Mouse (Mus musculus) bone marrow, adult 2 months (tissue): Measurements from ENCODE around the gene Fmnl2. TPM values are rescaled to one million over a fixed set of nuclear protein-coding genes. Genes with fewer than 3 reads are reported as not detected.

ENCODE experiments used
- H3K27ac ChIP-seq: fragments of 200-500 bp; 2 replicates; pipeline ENCODE4 v1.5.1; 2012; ENCODE audit warnings: low read depth, mild to moderate bottlenecking, control low read depth, inconsistent platforms, low read length; ENCODE audit not compliant: control insufficient read depth, poor library complexity, insufficient read depth
- H3K4me1 ChIP-seq: fragments of 200-500 bp; 2 replicates; pipeline ENCODE4 v1.6.1; 2011; ENCODE audit warnings: low read length; ENCODE audit not compliant: control insufficient read depth, insufficient read depth
- H3K4me3 ChIP-seq: fragments of 200-500 bp; replicated peaks from 2 replicates; pipeline ENCODE3; 2011; ENCODE audit warnings: mild to moderate bottlenecking, low read depth, low read length, control low read depth; ENCODE audit not compliant: control insufficient read depth
- CTCF ChIP-seq: fragments of 200-500 bp; IDR thresholded peaks from 2 replicates; pipeline ENCODE4 v1.5.1; 2011; ENCODE audit warnings: low read length, control low read depth; ENCODE audit not compliant: control insufficient read depth, insufficient read depth
- POLR2A ChIP-seq: fragments of 200-500 bp; IDR thresholded peaks from 2 replicates; pipeline ENCODE4 v1.6.1; 2011; ENCODE audit warnings: low read depth, mild to moderate bottlenecking, control low read depth, low read length, borderline replicate concordance; ENCODE audit not compliant: control insufficient read depth
- WGBS: fragments of 180-500 bp; shearing (Covaris S2); methylation state at CpG from one replicate; pipeline ENCODE4 v1.1.7; 2018; 5-methylcytosine and 5-hydroxymethylcytosine counted together
- polyA plus RNA-seq: library from polyadenylated mRNA; stranded (reverse); fragments of >200 nt; gene quantifications from 2 replicates; pipeline ENCODE4 v1.2.4, GENCODE M21; 2011; ENCODE audit warnings: low replicate concordance; ENCODE audit not compliant: missing spikeins, insufficient read depth, insufficient read length

The Fmnl2 gene
- polyA plus RNA-seq, 1 experiment = 9.2 TPM

DNA sequence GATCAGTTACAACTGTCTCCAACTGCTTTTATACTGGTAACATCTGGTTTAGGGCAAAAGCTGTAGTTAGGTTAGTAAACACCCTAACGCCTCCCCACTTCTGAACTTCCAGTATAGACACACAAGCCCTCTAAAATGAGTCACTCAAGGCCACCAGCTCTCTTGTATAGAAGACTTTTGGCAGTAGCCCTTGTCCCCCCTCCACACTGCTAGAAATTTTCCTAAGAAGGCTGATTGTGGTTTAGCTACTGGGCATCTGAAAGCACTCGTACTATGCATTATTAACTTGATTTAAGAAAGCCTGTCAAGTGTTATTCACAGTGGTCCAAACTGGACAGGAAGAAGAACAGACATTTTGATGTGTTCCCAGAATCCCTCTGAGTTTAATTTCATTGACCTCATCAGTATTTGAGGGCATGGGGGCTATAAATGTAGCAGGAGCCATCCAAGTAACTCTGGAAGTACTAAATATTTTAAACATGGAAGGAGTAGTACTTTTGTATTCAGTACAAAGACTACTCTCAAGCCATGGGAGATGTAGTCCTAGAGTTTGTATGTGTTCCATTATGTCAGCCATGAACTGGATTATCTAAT is 222.1 kb downstream of the Fmnl2 start:
- 73% methylated on average over 2 of the region's 2 CpGs for WGBS
- Histone ChIP-seq H3K27ac (no peak overlapping the region), H3K4me3 (no peak overlapping the region), H3K4me1 (no peaks in the 10 kb centered on the region)
- no peak for TF ChIP-seq CTCF
- no peak for TF ChIP-seq POLR2A

DNA sequence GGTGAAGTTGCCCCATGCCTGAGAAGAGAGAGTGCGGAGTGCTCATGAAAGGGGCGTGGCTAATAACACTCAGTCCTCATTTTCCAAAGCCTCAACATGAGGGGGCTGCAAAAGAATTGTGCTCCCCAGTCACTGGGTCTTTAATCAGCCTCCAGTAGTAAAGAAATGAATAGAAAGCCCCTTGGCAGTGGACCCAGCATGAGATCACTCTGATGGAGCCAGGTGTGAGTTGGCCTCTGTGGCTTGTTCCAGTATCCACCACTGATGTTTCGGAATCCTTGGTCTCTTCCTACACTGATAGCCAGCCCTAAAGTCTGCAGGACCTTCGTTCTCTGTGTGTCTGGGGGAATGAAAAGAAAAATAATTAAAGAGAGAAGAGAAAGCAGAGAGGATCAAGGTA is 224.4 kb downstream of the Fmnl2 start:
- Histone ChIP-seq H3K4me1 (no peaks in the 10 kb centered on the region), H3K27ac (no peak overlapping the region), H3K4me3 (no peak overlapping the region)
- 85% methylated on average over 4 of the region's 4 CpGs for WGBS
- TF ChIP-seq POLR2A (no peak), CTCF (no peak)

DNA sequence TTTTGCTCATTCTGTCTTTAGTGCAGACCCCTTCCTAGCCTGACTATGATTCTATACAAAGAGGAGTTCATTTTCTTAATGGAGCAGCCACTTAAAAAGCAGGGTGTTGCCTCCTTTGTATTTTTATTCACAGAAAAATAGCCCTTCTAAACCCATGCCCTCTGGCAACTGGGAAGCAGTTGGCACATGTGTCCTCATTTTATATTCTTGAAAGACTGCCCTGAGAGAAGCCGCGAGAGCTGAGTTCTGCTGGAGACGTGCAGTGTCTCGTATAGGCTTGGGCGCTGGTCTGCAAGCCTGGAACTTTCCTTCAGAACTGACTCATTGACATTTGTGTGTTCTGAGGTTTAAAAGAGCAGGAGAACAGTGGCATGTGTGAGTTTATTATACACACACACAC is 224.8 kb downstream of the Fmnl2 start:
- WGBS = 83% methylated on average over 5 of the region's 5 CpGs
- no peak for TF ChIP-seq POLR2A
- no peak for TF ChIP-seq CTCF
- H3K27ac ChIP-seq = no peak overlapping the region
- no peak overlapping the region for H3K4me3 ChIP-seq
- H3K4me1 ChIP-seq = no peaks in the 10 kb centered on the region

DNA sequence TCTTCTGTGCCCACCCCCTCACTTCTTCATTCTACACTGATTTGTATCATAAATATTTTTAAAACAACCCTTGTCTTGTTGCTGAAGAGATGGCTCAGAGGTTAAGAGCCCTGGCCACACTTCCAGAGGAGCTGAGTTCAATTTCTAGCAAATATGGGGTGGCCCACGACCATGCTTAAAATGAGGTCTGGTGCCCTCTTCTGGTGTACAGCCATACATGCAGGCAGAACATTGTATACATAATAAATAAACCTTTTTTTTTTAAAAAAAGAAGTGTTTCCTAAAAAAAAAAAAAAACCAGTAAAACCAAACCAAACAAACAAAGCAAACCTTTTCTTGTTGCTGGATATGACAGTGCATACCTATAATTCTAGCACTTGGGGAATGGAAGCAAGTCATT is 225.6 kb downstream of the Fmnl2 start:
- Histone ChIP-seq H3K27ac (no peak overlapping the region), H3K4me3 (no peak overlapping the region), H3K4me1 (no peaks in the 10 kb centered on the region)
- WGBS = 17% methylated on average over 1 of the region's 1 CpGs
- TF ChIP-seq CTCF (0 out of 2 replicates have a peak, but pooled peaks have one; percentile 31), POLR2A (no peak)

DNA sequence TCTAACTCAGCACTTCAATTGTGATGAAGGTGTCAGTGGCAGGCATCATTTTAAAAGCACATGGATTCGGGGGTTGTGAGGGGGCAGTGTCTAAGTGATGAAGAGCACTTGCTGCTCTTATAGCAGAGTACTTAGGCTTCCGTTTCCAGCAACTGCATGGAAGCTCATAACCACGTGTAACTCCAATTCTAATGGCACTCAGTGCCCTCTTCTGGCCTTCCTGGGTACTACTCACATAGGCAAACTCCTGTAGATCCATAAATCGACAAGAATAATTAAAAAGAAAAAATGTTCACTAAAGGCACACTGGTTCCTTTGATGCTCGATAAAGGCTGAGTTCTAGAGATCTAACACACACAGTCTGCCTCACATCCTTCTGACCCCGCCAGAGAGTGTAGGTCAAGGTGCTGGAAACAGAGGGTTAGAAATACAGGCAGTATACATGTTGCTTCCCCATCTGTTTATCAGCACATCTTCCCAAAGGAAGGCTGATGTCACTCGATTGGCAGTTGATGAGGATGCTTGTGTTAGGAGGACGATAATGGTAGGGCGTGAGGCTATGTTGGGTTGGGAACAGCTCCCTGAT is 228.1 kb downstream of the Fmnl2 start:
- TF ChIP-seq CTCF (no peak), POLR2A (no peak)
- no peak overlapping the region for H3K27ac ChIP-seq
- no peaks in the 10 kb centered on the region for H3K4me1 ChIP-seq
- H3K4me3 ChIP-seq = no peak overlapping the region
- 47% methylated on average over 9 of the region's 9 CpGs for WGBS

DNA sequence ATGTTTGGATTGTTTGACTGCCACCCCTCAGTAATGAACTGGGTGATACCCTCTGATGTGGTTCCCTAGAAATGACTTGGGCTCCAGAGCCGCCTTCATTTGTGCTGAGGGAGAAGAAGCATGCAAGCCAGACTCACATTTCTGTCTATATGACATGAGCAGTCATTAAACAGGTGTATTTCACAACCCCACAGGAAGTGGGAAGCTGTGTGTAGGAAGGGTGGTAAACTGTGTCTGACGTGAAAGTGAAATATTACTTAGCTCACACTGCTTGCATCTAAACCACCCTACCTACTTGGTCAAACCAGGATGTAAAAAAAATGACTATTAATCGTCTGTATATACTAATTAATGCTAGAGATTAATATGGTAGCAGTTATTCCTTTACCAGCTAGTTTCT is 231.1 kb downstream of the Fmnl2 start:
- TF ChIP-seq POLR2A = no peak
- Histone ChIP-seq H3K27ac (no peak overlapping the region), H3K4me3 (no peak overlapping the region), H3K4me1 (no peaks in the 10 kb centered on the region)
- WGBS = 20% methylated on average over 3 of the region's 3 CpGs

DNA sequence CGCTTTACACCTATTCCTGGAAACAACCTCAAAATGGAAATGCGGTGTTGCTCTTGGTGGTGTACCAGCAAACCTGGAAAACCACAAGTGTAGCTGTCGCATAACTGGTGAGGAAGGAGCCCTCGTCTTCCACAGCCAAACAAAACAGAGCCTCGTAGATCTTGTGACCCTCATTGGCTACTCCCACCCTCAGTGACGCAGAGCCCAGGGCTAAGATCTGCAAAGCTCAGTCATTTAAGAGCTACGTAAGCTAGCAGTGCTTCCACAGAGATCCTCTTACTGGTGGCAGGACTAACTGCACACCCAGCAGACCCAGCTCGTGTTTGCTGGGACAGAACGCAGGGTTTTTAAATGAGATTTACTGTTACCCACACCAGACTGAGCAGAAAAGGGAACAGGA is 237.4 kb downstream of the Fmnl2 start:
- Histone ChIP-seq H3K4me3 (no peak overlapping the region), H3K4me1 (no peaks in the 10 kb centered on the region), H3K27ac (no peak overlapping the region)
- 23% methylated on average over 9 of the region's 9 CpGs for WGBS
- TF ChIP-seq POLR2A (no peak), CTCF (no peak)

DNA sequence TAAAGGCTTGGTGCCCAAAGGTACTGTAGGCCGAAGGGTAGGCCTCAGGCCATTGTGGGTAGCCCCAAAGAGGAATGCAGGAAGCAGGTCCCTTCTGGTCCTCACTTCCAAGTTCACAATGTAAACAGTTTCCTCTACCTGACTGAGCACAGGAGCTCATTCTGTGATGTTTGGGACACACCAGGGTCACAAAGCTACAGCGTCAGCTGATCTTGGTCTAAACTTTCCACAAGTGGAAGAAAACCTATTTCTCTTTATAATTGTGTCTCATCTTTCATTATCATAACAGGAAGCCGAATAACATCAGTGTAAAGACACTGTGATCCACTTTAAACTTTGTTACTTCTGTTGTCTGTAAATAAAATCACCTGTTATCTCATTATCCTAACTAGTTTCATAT is 237.8 kb downstream of the Fmnl2 start:
- Histone ChIP-seq H3K4me3 (no peak overlapping the region), H3K4me1 (no peaks in the 10 kb centered on the region), H3K27ac (no peak overlapping the region)
- 66% methylated on average over 3 of the region's 3 CpGs for WGBS
- no peak for TF ChIP-seq POLR2A
- TF ChIP-seq CTCF = no peak

DNA sequence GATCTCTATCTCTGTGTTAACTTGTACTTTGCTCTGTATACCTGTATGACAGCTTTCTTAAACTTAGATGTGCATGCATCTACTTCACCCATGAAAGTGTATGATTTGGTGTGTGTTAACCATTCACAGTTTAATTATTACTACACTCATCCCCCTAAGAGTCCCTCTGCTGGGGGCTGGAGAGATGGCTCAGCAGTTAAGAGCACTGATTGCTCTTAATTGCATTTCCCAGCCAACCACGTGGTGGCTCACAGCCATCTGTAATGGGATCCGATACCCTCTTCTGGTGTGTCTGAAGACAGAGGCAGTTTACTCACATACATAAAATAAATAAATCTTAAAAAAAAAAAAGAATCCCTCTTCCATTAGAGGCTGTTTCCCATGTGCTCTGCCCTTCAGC is 242.4 kb downstream of the Fmnl2 start:
- Histone ChIP-seq H3K4me1 (no peaks in the 10 kb centered on the region), H3K4me3 (no peak overlapping the region), H3K27ac (no peak overlapping the region)
- TF ChIP-seq POLR2A (no peak), CTCF (no peak)
- WGBS = 80% methylated on average over 2 of the region's 2 CpGs
